Mouse (Mus musculus): ENCODE measurements around the gene Ccdc32. TPM values are rescaled to one million over a fixed set of nuclear protein-coding genes. Genes with fewer than 3 reads are reported as not detected.

Gene Ccdc32
- polyA plus RNA-seq, 1 experiment from 2014 or later = 41.2 TPM

DNA sequence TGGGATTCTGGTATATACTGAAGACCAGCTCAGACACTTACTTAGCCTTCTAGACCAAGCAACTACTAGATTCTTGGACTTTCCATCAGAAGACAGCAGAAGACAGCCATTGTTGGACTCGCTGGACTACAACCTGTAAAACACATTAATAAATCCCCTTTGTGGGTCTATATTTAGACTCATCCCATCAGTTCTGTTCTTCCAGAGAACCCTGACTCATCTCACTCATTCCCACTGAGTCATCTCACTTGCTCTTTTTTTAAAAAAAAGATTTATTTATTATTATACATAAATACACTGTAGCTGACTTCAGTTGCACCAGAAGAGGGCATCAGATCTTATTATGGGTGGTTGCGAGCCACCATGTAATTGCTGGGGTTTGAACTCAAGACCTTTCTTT lies 19.8 kb downstream of the Ccdc32 start:
- WGBS = 95% methylated on average over 2 of the region's 2 CpGs
- H3K36me3 ChIP-seq = no peaks in the 10 kb centered on the region
- H3K4me3 ChIP-seq (replicated peaks) = no peak overlapping the region
- H3K4me1 ChIP-seq = no peaks in the 10 kb centered on the region
- no peak overlapping the region for H3K9ac ChIP-seq (replicated peaks)
- no peak for ATAC-seq (ENCODE audit: low FRiP score)
- H3K4me2 ChIP-seq = no peak overlapping the region
- no peaks in the 10 kb centered on the region for H3K9me3 ChIP-seq (replicated peaks)
- no peaks in the 10 kb centered on the region for H3K27me3 ChIP-seq (replicated peaks)
- no peak overlapping the region for H3K27ac ChIP-seq (replicated peaks)

DNA sequence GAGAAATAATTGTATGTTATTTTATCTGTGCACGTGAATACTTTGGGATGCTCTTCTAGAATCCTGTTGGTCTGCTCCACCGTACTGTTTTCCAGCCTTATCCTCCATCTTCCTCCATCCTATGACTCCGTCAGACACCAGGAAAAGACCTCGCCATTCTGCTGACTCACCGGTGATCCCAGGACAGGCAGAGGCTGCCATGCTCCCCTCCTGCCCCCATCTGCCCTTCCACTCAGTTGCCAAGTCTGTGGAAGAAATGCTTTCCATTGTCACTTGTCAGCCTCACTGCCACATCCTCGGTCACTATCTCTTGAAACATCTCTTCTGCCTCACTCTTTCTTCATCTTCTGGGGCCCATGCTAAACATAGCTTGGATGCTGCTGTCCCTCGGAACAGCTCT lies 22.3 kb downstream of the Ccdc32 start:
- no peaks in the 10 kb centered on the region for H3K27me3 ChIP-seq (replicated peaks)
- no peak for ATAC-seq (ENCODE audit: low FRiP score)
- no peak overlapping the region for H3K9ac ChIP-seq (replicated peaks)
- no peak overlapping the region for H3K4me2 ChIP-seq
- H3K9me3 ChIP-seq (replicated peaks) = no peaks in the 10 kb centered on the region
- H3K27ac ChIP-seq (replicated peaks) = no peak overlapping the region
- H3K4me1 ChIP-seq = no peaks in the 10 kb centered on the region
- 91% methylated on average over 7 of the region's 7 CpGs for WGBS
- no peaks in the 10 kb centered on the region for H3K36me3 ChIP-seq
- H3K4me3 ChIP-seq (replicated peaks) = no peak overlapping the region

DNA sequence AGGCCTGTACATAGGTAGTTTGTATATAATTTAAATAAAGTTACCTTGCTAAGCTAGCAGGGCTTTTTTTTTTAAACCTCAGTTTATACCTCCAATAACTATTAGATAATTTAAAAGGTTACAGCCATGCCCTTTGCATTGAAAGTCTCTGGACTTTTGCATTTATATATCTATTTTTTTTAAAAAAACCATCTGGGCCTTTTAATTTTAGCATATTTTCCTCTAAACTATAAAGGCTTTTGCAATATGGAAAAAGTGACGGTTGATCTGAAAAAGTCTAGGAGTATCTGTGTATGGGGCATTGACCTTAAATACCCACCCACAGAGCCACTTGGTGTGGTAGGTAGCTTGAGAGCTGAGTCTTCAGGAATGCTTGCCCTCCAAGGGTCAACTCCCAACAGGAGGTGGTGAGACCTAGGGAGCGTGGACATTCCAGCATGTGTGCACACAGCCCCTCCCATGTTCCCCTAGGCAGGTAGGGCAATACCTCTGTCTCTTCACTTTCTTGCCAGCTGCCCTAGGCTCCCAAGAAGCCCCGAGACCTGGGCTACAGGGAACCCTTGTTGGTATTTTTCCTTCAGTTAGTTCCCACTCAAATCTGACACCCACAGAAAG lies 30.1 kb downstream of the Ccdc32 start:
- WGBS = 68% methylated on average over 3 of the region's 3 CpGs
- no peak for ATAC-seq (ENCODE audit: low FRiP score)
- H3K36me3 ChIP-seq = no peaks in the 10 kb centered on the region

DNA sequence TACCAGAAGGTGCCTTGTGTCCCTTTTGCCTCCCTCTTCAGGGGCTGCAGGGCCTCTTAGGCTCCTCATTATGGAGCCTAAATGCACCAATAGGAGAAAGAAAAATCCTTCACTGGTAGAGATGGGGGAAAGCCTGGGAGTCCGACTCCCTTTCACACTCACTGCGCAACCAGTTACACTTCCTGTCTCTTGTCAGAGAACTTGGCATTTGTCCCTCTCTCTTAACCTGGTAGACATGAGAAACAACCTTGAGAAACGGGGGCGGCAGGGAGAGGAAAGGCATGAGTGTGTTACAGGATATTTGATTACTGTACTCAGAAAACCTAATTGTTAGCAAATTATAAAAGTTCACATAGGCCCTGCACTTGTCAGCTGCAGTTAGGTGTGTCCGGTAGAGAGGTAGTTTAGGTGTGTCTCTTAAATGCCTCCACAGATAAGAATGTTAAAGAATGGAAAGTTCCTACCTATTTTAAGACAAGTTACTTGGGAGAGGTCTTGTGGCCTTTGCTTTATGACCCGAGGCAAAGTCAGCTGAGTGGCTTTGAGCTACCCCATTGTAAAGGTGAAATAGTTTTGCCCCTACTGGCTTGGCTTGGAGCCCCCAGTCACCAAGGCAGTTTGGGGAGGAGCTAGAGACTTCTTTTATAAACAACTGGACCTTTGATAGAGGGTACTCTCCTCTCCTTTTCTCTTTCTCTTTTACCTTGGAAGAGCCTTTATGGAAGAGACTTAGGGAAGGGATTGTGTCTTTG lies 30.9 kb downstream of the Ccdc32 start:
- Histone ChIP-seq H3K4me1 (peaks cover 35% of the 10 kb centered on the region), H3K36me3 (no peaks in the 10 kb centered on the region), H3K27me3 (replicated peaks) (peaks cover 5% of the 10 kb centered on the region; the same call in 1 of the 2 replicates), H3K4me2 (no peak overlapping the region), H3K4me3 (replicated peaks) (no peak overlapping the region), H3K27ac (replicated peaks) (no peak overlapping the region), H3K9ac (replicated peaks) (no peak overlapping the region), H3K9me3 (replicated peaks) (no peaks in the 10 kb centered on the region)
- no peak for ATAC-seq (ENCODE audit: low FRiP score)
- WGBS = 79% methylated on average over 6 of the region's 6 CpGs

More for the DNA sequence above, 30.1 kb downstream of the Ccdc32 start:
- H3K27me3 ChIP-seq (replicated peaks) = peaks cover 5% of the 10 kb centered on the region; the same call in 1 of the 2 replicates
- no peak overlapping the region for H3K9ac ChIP-seq (replicated peaks)
- H3K4me2 ChIP-seq = no peak overlapping the region
- no peak overlapping the region for H3K4me3 ChIP-seq (replicated peaks)
- H3K27ac ChIP-seq (replicated peaks) = no peak overlapping the region
- H3K4me1 ChIP-seq = peaks cover 30% of the 10 kb centered on the region
- no peaks in the 10 kb centered on the region for H3K9me3 ChIP-seq (replicated peaks)

DNA sequence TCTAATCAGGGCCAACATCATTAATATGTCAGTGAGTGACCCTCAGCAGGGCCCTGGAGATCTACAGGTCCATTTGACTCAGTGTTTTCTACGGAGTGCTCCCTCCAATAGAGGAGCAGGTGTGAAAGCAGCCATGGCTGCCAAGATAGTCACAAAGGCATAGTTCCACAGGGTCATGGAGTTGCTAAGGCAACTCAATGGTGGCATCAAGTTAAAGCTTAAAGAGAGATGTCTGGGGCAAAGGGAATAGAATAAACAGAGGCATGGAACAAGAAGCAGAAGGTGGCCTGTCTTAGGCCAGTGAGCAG lies 32.4 kb downstream of the Ccdc32 start:
- Histone ChIP-seq H3K4me2 (peak overlapping the region; percentile 23; the same call in 1 of the 2 replicates), H3K36me3 (no peaks in the 10 kb centered on the region), H3K27ac (replicated peaks) (peak overlapping the region; percentile 72), H3K27me3 (replicated peaks) (peaks cover 5% of the 10 kb centered on the region; the same call in 1 of the 2 replicates), H3K9me3 (replicated peaks) (no peaks in the 10 kb centered on the region), H3K4me3 (replicated peaks) (no peak overlapping the region), H3K4me1 (peaks cover 35% of the 10 kb centered on the region), H3K9ac (replicated peaks) (no peak overlapping the region)
- WGBS = 10% methylated on average over 1 of the region's 1 CpGs
- no peak for ATAC-seq (ENCODE audit: low FRiP score)

DNA sequence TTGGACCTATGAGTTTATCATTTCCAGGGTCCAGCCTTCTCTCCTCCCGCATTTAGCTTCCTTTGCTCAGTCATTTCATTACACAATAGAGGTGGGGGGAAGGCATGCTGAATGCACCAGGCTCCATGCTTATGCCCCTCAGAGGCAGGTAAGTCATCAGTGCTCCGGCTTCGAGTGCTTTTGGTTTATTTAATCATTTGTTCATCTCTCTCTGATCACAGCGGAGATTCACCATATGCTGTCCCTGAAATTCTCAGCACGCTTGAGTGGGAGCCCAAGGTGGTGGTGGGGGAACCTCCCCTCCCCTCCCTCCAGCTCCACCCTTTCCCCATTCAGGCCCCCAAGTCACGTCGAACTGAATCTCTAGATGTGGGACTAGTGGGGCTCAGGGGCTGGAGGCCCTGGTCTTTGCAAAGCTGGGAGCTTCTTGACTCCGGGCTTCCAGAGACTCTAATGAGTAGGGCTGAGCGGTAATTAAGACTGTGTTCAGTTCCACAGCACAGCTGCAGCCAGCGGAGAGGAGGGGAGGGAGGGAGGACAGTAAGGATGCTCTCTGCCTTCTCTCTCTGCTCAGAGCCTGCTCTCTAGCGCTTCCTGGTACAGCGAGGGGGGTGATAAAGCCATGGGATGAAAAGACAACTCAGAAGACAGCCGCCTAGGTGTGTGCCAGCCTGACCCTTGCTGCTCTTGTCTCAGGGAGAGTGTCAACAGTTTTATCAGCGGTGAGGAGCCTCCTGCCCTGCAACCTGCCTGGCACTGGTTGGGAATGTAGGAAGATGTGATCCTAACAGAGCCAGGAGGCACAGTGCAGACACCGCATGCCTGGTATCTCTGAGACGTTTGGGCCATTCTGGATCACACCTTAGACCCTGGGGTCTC lies 33.0 kb downstream of the Ccdc32 start:
- peaks cover 5% of the 10 kb centered on the region; the same call in 1 of the 2 replicates for H3K27me3 ChIP-seq (replicated peaks)
- H3K4me1 ChIP-seq = peaks cover 35% of the 10 kb centered on the region
- H3K4me2 ChIP-seq = peak overlapping the region; percentile 23
- ATAC-seq (ENCODE audit: low FRiP score) = peak; percentile 89
- H3K36me3 ChIP-seq = no peaks in the 10 kb centered on the region
- H3K27ac ChIP-seq (replicated peaks) = peak overlapping the region; percentile 72
- WGBS = 22% methylated on average over 16 of the region's 16 CpGs
- H3K4me3 ChIP-seq (replicated peaks) = no peak overlapping the region
- no peak overlapping the region; the same call in 1 of the 2 replicates for H3K9ac ChIP-seq (replicated peaks)
- H3K9me3 ChIP-seq (replicated peaks) = no peaks in the 10 kb centered on the region

DNA sequence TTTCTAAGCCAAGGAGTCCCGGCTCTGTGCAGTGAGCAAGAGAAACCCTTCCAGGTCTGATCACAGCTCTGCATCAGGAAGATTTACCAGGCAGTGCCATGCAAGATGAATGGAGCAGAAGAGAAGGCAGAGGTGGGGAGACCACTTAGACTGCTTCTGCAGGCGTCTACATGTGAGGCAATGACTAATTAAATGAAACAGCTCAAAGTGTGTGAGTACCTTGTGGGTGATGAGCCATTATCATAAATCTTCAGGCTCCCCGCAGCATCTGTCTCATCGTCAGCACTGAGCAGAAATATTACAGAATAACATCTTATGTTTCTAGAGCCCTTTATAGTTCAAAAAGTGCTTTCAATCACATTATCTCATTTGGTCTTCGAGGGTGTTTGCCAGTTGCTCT lies 33.7 kb downstream of the Ccdc32 start:
- Histone ChIP-seq H3K36me3 (no peaks in the 10 kb centered on the region), H3K27me3 (replicated peaks) (peaks cover 5% of the 10 kb centered on the region; the same call in 1 of the 2 replicates), H3K4me1 (peaks cover 35% of the 10 kb centered on the region), H3K4me3 (replicated peaks) (no peak overlapping the region), H3K4me2 (peak overlapping the region; percentile 23), H3K27ac (replicated peaks) (peak overlapping the region; percentile 72), H3K9ac (replicated peaks) (no peak overlapping the region), H3K9me3 (replicated peaks) (no peaks in the 10 kb centered on the region)
- WGBS = 32% methylated on average over 5 of the region's 5 CpGs
- ATAC-seq (ENCODE audit: low FRiP score) = peak; percentile 83

DNA sequence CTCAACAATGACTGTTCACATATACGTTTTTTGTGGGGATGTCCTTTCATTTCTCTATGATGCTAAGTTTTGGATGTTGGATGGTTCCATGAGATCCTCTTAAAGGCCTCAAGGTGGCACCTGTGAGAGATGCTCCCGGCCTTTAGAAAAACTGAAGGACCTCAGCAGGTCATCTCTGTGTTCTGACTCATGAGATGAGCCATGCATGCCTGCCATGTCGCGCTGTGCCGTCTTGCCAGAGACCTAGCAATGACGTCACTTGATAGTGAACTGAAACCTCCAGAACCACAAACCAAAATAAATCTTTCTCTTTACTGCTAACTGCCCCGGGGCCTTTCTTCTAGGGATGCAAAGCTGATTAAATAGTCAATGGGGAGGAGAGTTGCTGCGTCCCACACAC lies 45.4 kb downstream of the Ccdc32 start:
- Histone ChIP-seq H3K27ac (replicated peaks) (no peak overlapping the region), H3K4me3 (replicated peaks) (no peak overlapping the region), H3K4me1 (no peaks in the 10 kb centered on the region), H3K9me3 (replicated peaks) (no peaks in the 10 kb centered on the region), H3K4me2 (no peak overlapping the region), H3K9ac (replicated peaks) (no peak overlapping the region), H3K27me3 (replicated peaks) (0 out of 2 replicates have a peak, but pooled peaks cover 2% of the 10 kb centered on the region), H3K36me3 (no peaks in the 10 kb centered on the region)
- ATAC-seq (ENCODE audit: low FRiP score) = no peak
- 77% methylated on average over 8 of the region's 8 CpGs for WGBS

DNA sequence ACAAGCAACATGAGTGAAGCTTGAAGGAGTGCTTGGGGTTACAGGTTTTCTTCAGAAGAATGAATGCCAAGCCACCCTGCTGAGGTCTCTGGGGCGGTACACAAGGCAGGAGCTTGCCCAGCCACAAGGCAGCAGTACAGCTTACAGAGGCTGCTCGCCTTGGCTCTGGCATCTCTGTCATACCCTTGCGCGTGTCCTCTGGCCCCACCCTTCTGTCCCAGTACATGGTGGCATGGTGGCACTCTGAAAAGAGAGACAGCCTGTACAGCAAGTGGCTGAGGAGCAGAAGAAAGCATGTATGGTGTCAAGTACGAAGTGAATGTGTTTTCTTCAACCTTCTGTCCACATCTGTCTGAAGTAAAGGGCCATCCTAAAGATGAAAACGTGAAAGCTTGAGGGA lies 48.4 kb downstream of the Ccdc32 start:
- Histone ChIP-seq H3K9ac (replicated peaks) (no peak overlapping the region), H3K27ac (replicated peaks) (no peak overlapping the region), H3K4me1 (peaks cover 11% of the 10 kb centered on the region), H3K4me3 (replicated peaks) (no peak overlapping the region), H3K4me2 (no peak overlapping the region), H3K27me3 (replicated peaks) (peaks cover 15% of the 10 kb centered on the region), H3K9me3 (replicated peaks) (no peaks in the 10 kb centered on the region), H3K36me3 (no peaks in the 10 kb centered on the region)
- 79% methylated on average over 6 of the region's 6 CpGs for WGBS
- ATAC-seq (ENCODE audit: low FRiP score) = no peak

DNA sequence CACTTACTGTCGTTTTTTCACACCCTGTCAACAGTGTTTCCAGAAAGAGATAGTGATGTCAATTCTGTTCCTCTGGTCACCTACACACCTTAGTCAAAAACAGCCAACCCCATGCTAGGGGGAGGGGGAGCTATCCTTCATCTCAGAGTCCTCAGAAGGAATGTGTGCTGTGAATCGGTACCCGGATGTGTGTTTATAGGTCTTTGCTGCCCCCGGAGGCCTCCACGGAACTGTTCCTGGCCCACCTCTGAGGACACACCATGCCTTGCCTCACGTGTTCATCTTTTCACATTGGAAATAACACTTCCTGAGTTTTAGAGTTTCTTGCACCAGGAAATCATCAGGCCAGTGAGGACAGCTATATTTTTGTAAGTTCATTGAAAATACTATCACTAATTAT lies 51.1 kb downstream of the Ccdc32 start:
- no peak overlapping the region for H3K9ac ChIP-seq (replicated peaks)
- peaks cover 37% of the 10 kb centered on the region for H3K27me3 ChIP-seq (replicated peaks)
- no peak overlapping the region for H3K4me3 ChIP-seq (replicated peaks)
- 47% methylated on average over 6 of the region's 6 CpGs for WGBS
- H3K9me3 ChIP-seq (replicated peaks) = no peaks in the 10 kb centered on the region
- ATAC-seq (ENCODE audit: low FRiP score) = no peak
- H3K36me3 ChIP-seq = no peaks in the 10 kb centered on the region
- no peak overlapping the region for H3K27ac ChIP-seq (replicated peaks)
- H3K4me2 ChIP-seq = no peak overlapping the region
- peaks cover 21% of the 10 kb centered on the region for H3K4me1 ChIP-seq

DNA sequence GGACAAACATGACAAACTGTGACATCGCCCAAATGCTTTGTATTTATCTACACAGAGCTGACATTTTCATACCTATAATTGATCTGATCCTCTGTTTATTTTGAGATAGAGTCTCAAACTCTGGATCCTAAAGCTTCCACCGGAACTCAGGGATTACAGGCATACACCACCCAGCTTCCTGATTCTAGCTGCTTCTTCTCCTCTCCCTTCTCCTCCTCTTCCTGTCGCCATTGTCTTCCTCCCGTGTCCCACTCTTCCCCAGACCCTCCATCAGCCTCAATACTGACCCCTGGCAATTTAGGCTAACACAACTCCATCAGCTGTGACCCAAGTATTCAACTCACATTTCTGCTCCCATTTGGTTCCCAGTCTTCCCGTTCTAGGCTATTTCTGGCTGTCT lies 52.3 kb downstream of the Ccdc32 start:
- peak overlapping the region; percentile 95 for H3K4me2 ChIP-seq
- 16% methylated on average over 5 of the region's 5 CpGs for WGBS
- H3K27me3 ChIP-seq (replicated peaks) = peaks cover 37% of the 10 kb centered on the region
- no peaks in the 10 kb centered on the region for H3K36me3 ChIP-seq
- H3K9me3 ChIP-seq (replicated peaks) = no peaks in the 10 kb centered on the region
- peak overlapping the region; percentile 68 for H3K9ac ChIP-seq (replicated peaks)
- no peak overlapping the region for H3K27ac ChIP-seq (replicated peaks)
- no peak for ATAC-seq (ENCODE audit: low FRiP score)
- peaks cover 21% of the 10 kb centered on the region for H3K4me1 ChIP-seq
- H3K4me3 ChIP-seq (replicated peaks) = peak overlapping the region; percentile 60
